Mouse (Mus musculus) limb, embryonic 15.5 days (tissue): Measurements from ENCODE around the gene Nfatc4. TPM values are rescaled to one million over a fixed set of nuclear protein-coding genes. Genes with fewer than 3 reads are reported as not detected.

Experiments
- ATAC-seq: fragments of 200-750 bp; cut with Nextera tagmentation; 2 replicates; pipeline ENCODE4 v1.8.0; 2017; ENCODE audit warnings: low read depth, moderate TSS enrichment; ENCODE audit not compliant: insufficient number of reproducible peaks, low FRiP score, low TSS enrichment
- H3K27ac ChIP-seq: fragments of 300-500 bp; sonication (generic); 2 replicates; pipeline ENCODE4 v1.5.1; 2015; ENCODE audit warnings: moderate library complexity, mild to moderate bottlenecking, inconsistent platforms
- H3K27me3 ChIP-seq: fragments of 300-500 bp; sonication (generic); 2 replicates; pipeline ENCODE4 v1.6.1; 2015; ENCODE audit warnings: inconsistent platforms
- H3K36me3 ChIP-seq: fragments of 300-500 bp; sonication (generic); 2 replicates; pipeline ENCODE4 v1.6.1; 2015; ENCODE audit warnings: inconsistent platforms
- H3K4me1 ChIP-seq: fragments of 300-500 bp; sonication (generic); 2 replicates; pipeline ENCODE4 v1.6.1; 2015; ENCODE audit warnings: inconsistent platforms
- H3K4me2 ChIP-seq: fragments of 300-500 bp; sonication (generic); 2 replicates; pipeline ENCODE4 v1.6.1; 2015; ENCODE audit warnings: mild to moderate bottlenecking, inconsistent platforms
- H3K4me3 ChIP-seq: fragments of 300-500 bp; sonication (generic); 2 replicates; pipeline ENCODE4 v1.5.1; 2015; ENCODE audit warnings: mild to moderate bottlenecking, inconsistent platforms
- H3K9ac ChIP-seq: fragments of 300-500 bp; sonication (generic); 2 replicates; pipeline ENCODE4 v1.6.1; 2015; ENCODE audit warnings: inconsistent platforms
- H3K9me3 ChIP-seq: fragments of 300-500 bp; sonication (generic); 2 replicates; pipeline ENCODE4 v1.6.1; 2016; ENCODE audit warnings: inconsistent platforms
- WGBS: fragments of 180-500 bp; shearing (Covaris S2); methylation state at CpG from one replicate; pipeline ENCODE4 v1.1.7; 2015; 5-methylcytosine and 5-hydroxymethylcytosine counted together
- polyA plus RNA-seq: library from polyadenylated mRNA; unstranded; fragments of >200 nt; fragmentation: Nextera tagmentation; extraction: Ambion mirVana; gene quantifications from 2 replicates; pipeline ENCODE4 v1.2.1, GENCODE M21; 2015

Gene Nfatc4
- polyA plus RNA-seq = 89.3 and 95.9 TPM in 2 replicates

DNA sequence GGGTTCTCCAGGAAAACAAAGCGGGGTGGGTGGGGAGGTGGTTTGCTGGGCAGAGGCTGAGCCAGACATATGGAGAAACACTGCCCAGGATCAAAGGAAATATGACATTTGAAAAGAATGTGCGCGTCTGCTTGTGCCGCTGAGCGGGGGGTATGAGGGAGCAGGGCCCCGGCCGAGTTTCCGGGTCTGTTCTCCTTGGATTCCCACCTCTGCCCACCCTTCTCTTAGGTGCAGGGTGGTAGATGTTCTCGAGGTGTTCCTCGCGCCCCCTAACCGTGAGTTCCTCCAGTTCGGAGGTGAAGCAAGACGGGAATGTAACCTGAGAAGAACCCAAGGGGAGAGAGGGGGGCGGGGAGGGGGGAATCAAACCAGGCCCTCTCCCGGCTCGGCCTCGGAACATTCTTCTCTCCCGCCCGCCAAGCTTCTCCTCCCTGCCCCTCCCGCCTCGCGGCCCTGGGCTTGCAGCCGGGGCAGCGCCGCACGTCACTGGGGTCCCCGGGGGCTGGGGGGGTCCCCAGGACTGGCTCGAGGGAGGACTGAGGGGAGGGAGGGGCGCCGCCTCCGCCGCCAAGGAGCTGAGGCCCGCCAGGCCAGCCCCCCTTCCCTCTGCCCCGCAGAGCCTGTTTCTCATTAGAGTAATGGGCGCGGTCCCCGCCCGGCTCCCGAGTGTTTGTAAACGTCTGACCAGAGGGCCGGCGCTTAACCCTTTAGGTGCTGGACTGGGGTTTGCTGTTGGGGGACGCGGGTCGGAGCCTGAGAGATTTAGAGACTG lies at the start of gene Nfatc4:
Gene Nfatc4, plus strand, starts transcription at position 154 of the 772 bp plus-strand sequence.
- Histone ChIP-seq H3K27me3 (no peaks in the 10 kb centered on the region), H3K4me1 (peaks cover 35% of the 10 kb centered on the region), H3K9me3 (no peaks in the 10 kb centered on the region), H3K9ac (peak within 1 kb of the TSS; percentile 63), H3K4me3 (peak within 1 kb of the TSS; percentile 72), H3K36me3 (peaks cover 11% of the 10 kb centered on the region), H3K4me2 (peak within 1 kb of the TSS; percentile 75), H3K27ac (peak within 1 kb of the TSS; percentile 99)
- WGBS = under 1% methylated on average over 42 of the region's 46 CpGs
- peak; percentile 83 for ATAC-seq

- WGBS = 68% methylated on average over 7 of the region's 7 CpGs
- no peak overlapping the region for H3K4me2 ChIP-seq
- ATAC-seq = no peak
Observed at GRCm38 (mm10) chr14:55776711-55777110, 46.2 kb upstream of the Nfatc4 start.

GRCm38 (mm10) chr14:55777176-55777575 lies 45.8 kb upstream of the Nfatc4 start:
- peaks cover 15% of the 10 kb centered on the region for H3K4me1 ChIP-seq
- H3K4me2 ChIP-seq = no peak overlapping the region
- 49% methylated on average over 3 of the region's 3 CpGs for WGBS
- H3K4me3 ChIP-seq = no peak overlapping the region
- no peak for ATAC-seq
- no peak overlapping the region for H3K27ac ChIP-seq
- no peak overlapping the region for H3K9ac ChIP-seq
- H3K27me3 ChIP-seq = 0 out of 2 replicates have a peak, but pooled peaks cover 5% of the 10 kb centered on the region
- H3K36me3 ChIP-seq = peaks cover 32% of the 10 kb centered on the region; the same call in 1 of the 2 replicates
- H3K9me3 ChIP-seq = no peaks in the 10 kb centered on the region

More at GRCm38 (mm10) chr14:55776711-55777110, 46.2 kb upstream of the Nfatc4 start:
- Histone ChIP-seq H3K9me3 (no peaks in the 10 kb centered on the region), H3K27me3 (0 out of 2 replicates have a peak, but pooled peaks cover 3% of the 10 kb centered on the region), H3K27ac (no peak overlapping the region), H3K9ac (no peak overlapping the region), H3K36me3 (peaks cover 33% of the 10 kb centered on the region; the same call in 1 of the 2 replicates), H3K4me1 (peaks cover 11% of the 10 kb centered on the region), H3K4me3 (no peak overlapping the region)

DNA sequence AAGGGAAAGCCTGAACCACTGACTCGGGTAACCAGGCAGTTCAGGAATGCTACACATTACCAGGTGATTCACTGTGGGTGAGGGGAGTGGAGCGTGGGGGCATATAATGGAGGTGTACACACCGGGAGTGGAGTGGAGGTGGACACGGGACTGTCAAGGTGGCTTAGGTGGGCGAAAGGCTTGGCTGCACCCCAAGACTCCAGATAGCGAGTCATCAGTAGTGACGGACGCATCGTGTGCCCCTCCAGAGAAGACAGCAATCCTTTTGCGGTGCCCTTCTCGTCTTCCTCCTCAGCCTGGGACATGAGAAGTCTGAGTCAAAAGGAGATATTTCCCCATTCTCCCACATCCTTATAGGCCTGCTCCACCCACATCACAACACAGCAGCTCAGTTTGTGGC lies 45.1 kb upstream of the Nfatc4 start:
- Histone ChIP-seq H3K4me2 (no peak overlapping the region), H3K27me3 (0 out of 2 replicates have a peak, but pooled peaks cover 5% of the 10 kb centered on the region), H3K4me3 (no peak overlapping the region), H3K4me1 (peaks cover 21% of the 10 kb centered on the region), H3K9me3 (no peaks in the 10 kb centered on the region), H3K36me3 (peaks cover 32% of the 10 kb centered on the region; the same call in 1 of the 2 replicates), H3K27ac (no peak overlapping the region), H3K9ac (no peak overlapping the region)
- ATAC-seq = no peak
- 85% methylated on average over 11 of the region's 11 CpGs for WGBS

DNA sequence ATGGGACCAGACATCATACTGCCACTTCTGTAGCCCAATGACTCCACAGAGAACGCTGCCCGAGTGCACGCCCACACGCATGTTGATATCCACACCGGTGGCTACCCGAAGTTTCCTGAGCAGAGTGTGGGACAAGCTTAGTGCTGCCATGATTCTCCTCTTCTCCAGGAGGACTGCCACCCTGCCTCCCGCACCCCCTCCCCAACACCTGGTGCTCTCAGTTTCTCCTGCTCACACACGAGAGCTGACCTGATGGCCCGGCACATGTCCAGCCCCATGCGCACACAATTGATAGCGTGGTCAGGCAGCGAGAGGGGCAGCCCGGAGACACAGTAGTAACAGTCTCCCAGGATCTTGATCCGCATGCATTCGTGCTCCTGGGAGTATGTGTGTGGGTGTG lies 44.3 kb upstream of the Nfatc4 start:
- H3K36me3 ChIP-seq = peaks cover 27% of the 10 kb centered on the region; the same call in 1 of the 2 replicates
- no peak overlapping the region for H3K4me3 ChIP-seq
- H3K9ac ChIP-seq = no peak overlapping the region
- H3K4me1 ChIP-seq = peaks cover 28% of the 10 kb centered on the region
- no peak overlapping the region for H3K4me2 ChIP-seq
- no peaks in the 10 kb centered on the region for H3K9me3 ChIP-seq
- no peak overlapping the region for H3K27ac ChIP-seq
- H3K27me3 ChIP-seq = 0 out of 2 replicates have a peak, but pooled peaks cover 5% of the 10 kb centered on the region
- WGBS = 90% methylated on average over 15 of the region's 15 CpGs
- no peak for ATAC-seq

- ATAC-seq = no peak
- Histone ChIP-seq H3K9ac (no peak overlapping the region), H3K36me3 (peaks cover 21% of the 10 kb centered on the region; the same call in 1 of the 2 replicates), H3K4me1 (peaks cover 33% of the 10 kb centered on the region), H3K9me3 (no peaks in the 10 kb centered on the region), H3K4me2 (no peak overlapping the region), H3K27ac (no peak overlapping the region), H3K27me3 (peaks cover 8% of the 10 kb centered on the region), H3K4me3 (no peak overlapping the region)
- WGBS = 62% methylated on average over 16 of the region's 16 CpGs
Observed at GRCm38 (mm10) chr14:55779656-55780055, 43.3 kb upstream of the Nfatc4 start.

- no peak for ATAC-seq
- Histone ChIP-seq H3K27me3 (peaks cover 15% of the 10 kb centered on the region), H3K4me3 (no peak overlapping the region), H3K9me3 (no peaks in the 10 kb centered on the region), H3K9ac (no peak overlapping the region), H3K27ac (no peak overlapping the region), H3K4me1 (peaks cover 33% of the 10 kb centered on the region), H3K36me3 (peaks cover 21% of the 10 kb centered on the region; the same call in 1 of the 2 replicates), H3K4me2 (no peak overlapping the region)
- 74% methylated on average over 11 of the region's 11 CpGs for WGBS
Observed at GRCm38 (mm10) chr14:55780736-55781135, 42.2 kb upstream of the Nfatc4 start.

GRCm38 (mm10) chr14:55781310-55781709 lies 41.6 kb upstream of the Nfatc4 start:
- peak overlapping the region; percentile 78 for H3K4me2 ChIP-seq
- no peak overlapping the region for H3K9ac ChIP-seq
- H3K4me1 ChIP-seq = peaks cover 33% of the 10 kb centered on the region
- no peak overlapping the region; the same call in none of the 2 replicates for H3K4me3 ChIP-seq
- H3K27ac ChIP-seq = no peak overlapping the region
- peak; percentile 54 for ATAC-seq
- H3K9me3 ChIP-seq = no peaks in the 10 kb centered on the region
- WGBS = 14% methylated on average over 14 of the region's 14 CpGs
- H3K36me3 ChIP-seq = peaks cover 24% of the 10 kb centered on the region; the same call in 1 of the 2 replicates
- H3K27me3 ChIP-seq = peaks cover 15% of the 10 kb centered on the region

GRCm38 (mm10) chr14:55782361-55782960 lies 40.5 kb upstream of the Nfatc4 start:
- Histone ChIP-seq H3K27ac (peak overlapping the region; percentile 88), H3K9me3 (no peaks in the 10 kb centered on the region), H3K4me1 (peaks cover 33% of the 10 kb centered on the region), H3K36me3 (peaks cover 23% of the 10 kb centered on the region; the same call in 1 of the 2 replicates), H3K4me2 (peak overlapping the region; percentile 78), H3K4me3 (peak overlapping the region; percentile 51), H3K9ac (0 out of 2 replicates have a peak overlapping the region, but pooled peaks have one; percentile 55), H3K27me3 (peaks cover 26% of the 10 kb centered on the region)
- WGBS = 45% methylated on average over 9 of the region's 9 CpGs
- ATAC-seq = no peak

DNA sequence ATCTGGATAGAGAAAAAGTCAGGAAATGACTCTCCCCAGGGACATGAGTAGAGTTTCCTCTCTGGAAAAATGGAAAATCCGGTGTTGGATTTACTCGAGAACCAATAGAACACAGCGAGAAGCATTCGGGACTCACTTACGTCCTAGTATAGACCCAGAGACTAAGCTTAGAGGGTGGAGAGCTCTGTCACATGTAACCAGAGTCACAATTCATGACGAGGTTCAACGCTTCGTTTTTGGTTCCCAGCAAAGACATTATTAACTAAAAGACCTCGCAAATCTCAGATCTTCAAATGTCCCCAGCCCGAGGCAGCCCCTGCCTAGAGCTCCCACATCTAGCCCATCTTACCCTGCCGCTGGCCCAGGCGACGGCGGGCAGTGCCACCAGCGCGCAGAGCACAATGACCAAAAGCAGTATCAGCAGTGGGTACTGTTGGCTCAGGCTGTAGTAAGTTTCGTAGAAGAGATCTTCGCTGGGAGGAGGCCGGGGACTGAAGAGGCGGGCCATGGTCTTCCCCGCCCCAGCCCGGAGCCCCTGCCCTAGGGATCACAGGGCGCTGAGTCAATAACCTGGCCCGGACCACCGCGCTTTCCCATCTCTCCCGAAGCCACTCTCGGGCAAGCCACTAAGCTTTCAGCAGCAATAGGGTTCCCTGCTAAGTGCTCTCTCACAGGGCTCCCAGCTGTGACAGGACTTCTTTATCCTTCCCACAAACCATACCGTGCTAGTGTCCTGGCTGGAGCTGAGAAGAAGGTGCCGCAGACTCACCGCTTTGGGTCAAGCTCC lies 39.6 kb upstream of the Nfatc4 start:
- ATAC-seq = peak; percentile 45; the same call in 1 of the 2 replicates
- WGBS = 3% methylated on average over 31 of the region's 31 CpGs
- Histone ChIP-seq H3K4me2 (peak overlapping the region; percentile 78), H3K4me1 (peaks cover 40% of the 10 kb centered on the region), H3K9ac (peak overlapping the region; percentile 55), H3K36me3 (peaks cover 14% of the 10 kb centered on the region; the same call in 1 of the 2 replicates), H3K27ac (peak overlapping the region; percentile 88), H3K27me3 (peaks cover 35% of the 10 kb centered on the region), H3K4me3 (peak overlapping the region; percentile 51), H3K9me3 (no peaks in the 10 kb centered on the region)

- Histone ChIP-seq H3K4me3 (peak within 1 kb of the TSS; percentile 51), H3K27me3 (peaks cover 37% of the 10 kb centered on the region), H3K9me3 (no peaks in the 10 kb centered on the region), H3K27ac (peak within 1 kb of the TSS; percentile 88), H3K36me3 (peaks cover 11% of the 10 kb centered on the region; the same call in 1 of the 2 replicates), H3K4me2 (peak within 1 kb of the TSS; percentile 78), H3K4me1 (peaks cover 41% of the 10 kb centered on the region), H3K9ac (peak within 1 kb of the TSS; percentile 55)
- no peak for ATAC-seq
- 4% methylated on average over 13 of the region's 13 CpGs for WGBS
Observed at GRCm38 (mm10) chr14:55783958-55784235, 39.0 kb upstream of the Nfatc4 start, which contains the start of gene Adcy4. Adcy4 (minus strand) TSS chr14:55784095.
